9 mouse cellular contexts compared by ENCODE assay signal in genomic region chr10:112059702-112060582, GRCm38 (mm10). TPM values are rescaled to one million over a fixed set of nuclear protein-coding genes. Genes with fewer than 3 reads are reported as not detected.
DNase-seq lines count a peak whose midpoint lies in the region; ATAC-seq lines count a peak whose summit lies in the region.
"Had no signal": no experiment of that assay in that cellular context is flagged by ENCODE, and none has a peak within 500 bp of the region (broad histone marks: within the 10 kb centered on the region; RNA-seq: fewer than 3 reads in every experiment).

Gene Glipr1l1, plus strand, starts transcription at chr10:112060189.

- H3K4me2 ChIP-seq in liver, embryonic 13.5 days: no peak within 1 kb of the TSS
- peak within 1 kb of the TSS; percentile 40 for H3K4me2 ChIP-seq in neural tube, embryonic 12.5 days (replicated peaks)

- no peaks in the 10 kb centered on the region for H3K9me3 ChIP-seq in liver, embryonic 13.5 days (replicated peaks)
- H3K9me3 ChIP-seq in neural tube, embryonic 12.5 days: no peaks in the 10 kb centered on the region

- no peaks in the 10 kb centered on the region for H3K27me3 ChIP-seq in liver, embryonic 13.5 days
- H3K27me3 ChIP-seq in neural tube, embryonic 12.5 days (replicated peaks): no peaks in the 10 kb centered on the region

- no peaks in the 10 kb centered on the region for H3K36me3 ChIP-seq in liver, embryonic 13.5 days
- H3K36me3 ChIP-seq in neural tube, embryonic 12.5 days: no peaks in the 10 kb centered on the region

- peak; percentile 7 for DNase-seq in CD4-positive helper T cell, adult 2 months (ENCODE audit: low read depth, low spot score)
- DNase-seq in R1 (ENCODE audit: low read depth, low spot score): peak; percentile 90
- peak; percentile 37 to 67 for DNase-seq in cerebellum, postnatal 4 days (ENCODE audit: low spot score in 2 of 2)
- peak; percentile 6 for DNase-seq in gastrocnemius, postnatal 25 days
- peak; percentile 68 to 73 for DNase-seq in kidney, postnatal 25 days
- DNase-seq in liver, embryonic 13.5 days: peak; percentile 2

- no peaks in the 10 kb centered on the region for H3K4me1 ChIP-seq in liver, embryonic 13.5 days (replicated peaks)
- no peaks in the 10 kb centered on the region for H3K4me1 ChIP-seq in neural tube, embryonic 12.5 days

- no peak within 1 kb of the TSS for H3K9ac ChIP-seq in liver, embryonic 13.5 days
- H3K9ac ChIP-seq in neural tube, embryonic 12.5 days: no peak within 1 kb of the TSS

- no peak within 1 kb of the TSS for H3K4me3 ChIP-seq in liver, embryonic 13.5 days (replicated peaks)
- H3K4me3 ChIP-seq in neural tube, embryonic 12.5 days: no peak within 1 kb of the TSS

- WGBS in liver, embryonic 13.5 days (ENCODE audit: insufficient replicate concordance): 53% methylated on average over 14 of the region's 14 CpGs
- 21% methylated on average over 14 of the region's 14 CpGs for WGBS in neural tube, embryonic 12.5 days

- no peak within 1 kb of the TSS for H3K27ac ChIP-seq in liver, embryonic 13.5 days
- no peak within 1 kb of the TSS for H3K27ac ChIP-seq in neural tube, embryonic 12.5 days

- ATAC-seq in liver, embryonic 13.5 days (ENCODE audit: low read depth): 0 out of 2 replicates have a peak, but pooled peaks have one; percentile 26
- peak; percentile 99 for ATAC-seq in neural tube, embryonic 12.5 days (ENCODE audit: low FRiP score, low read depth)
- no peak for ATAC-seq in erythroblast, adult 5-6 weeks (replicated peaks; ENCODE audit: low FRiP score, poor library complexity, severe bottlenecking)

RNA-seq across cellular contexts. Expression of gene Glipr1l1, which starts in this region (rescaled TPM):
- total RNA-seq in gastrocnemius, postnatal 25 days (2021): not detected
- polyA plus RNA-seq in liver, embryonic 13.5 days (2015; fragmentation: Nextera tagmentation; extraction: Ambion mirVana): not detected in 2 replicates
- not detected in 2 replicates for polyA plus RNA-seq in neural tube, embryonic 12.5 days (2016; fragmentation: Nextera tagmentation; extraction: Ambion mirVana)
- total RNA-seq in erythroblast, adult 5-6 weeks (2015; ENCODE audit: low replicate concordance): not detected in 2 replicates
- total RNA-seq in erythroblast, adult 5-6 weeks (2017; ENCODE audit: low replicate concordance): not detected in 2 replicates
- polyA plus RNA-seq: heart, embryonic 16.5 days had no signal

Comparison
In these comparisons a context has a peak if more than half of its experiments do, and no peak if none do; other contexts are left out.
1. Peak in DNase-seq in gastrocnemius, postnatal 25 days; RNA of the gene not detected or under 1 TPM.
2. Peak in DNase-seq and ATAC-seq in liver, embryonic 13.5 days; RNA of the gene not detected or under 1 TPM.
3. Peak in ATAC-seq and H3K4me2 ChIP-seq in neural tube, embryonic 12.5 days; RNA of the gene not detected or under 1 TPM.
4. DNase-seq: peak in every context shown above with its lines; median percentile 90 in R1; 70 in kidney, postnatal 25 days; 52 in cerebellum, postnatal 4 days; 7 in CD4-positive helper T cell, adult 2 months; 6 in gastrocnemius, postnatal 25 days; 2 in liver, embryonic 13.5 days.